Mouse (Mus musculus): ENCODE data around the gene Tgfbrap1. TPM values are rescaled to one million over a fixed set of nuclear protein-coding genes. Genes with fewer than 3 reads are reported as not detected.
"Not testable (repeated sequence)": the region's sequence is repeated elsewhere in the genome, so short reads cannot be mapped to it uniquely, and the experiment has no call there.

Gene Tgfbrap1
- polyA plus RNA-seq, 1 experiment: 37.8 TPM

DNA sequence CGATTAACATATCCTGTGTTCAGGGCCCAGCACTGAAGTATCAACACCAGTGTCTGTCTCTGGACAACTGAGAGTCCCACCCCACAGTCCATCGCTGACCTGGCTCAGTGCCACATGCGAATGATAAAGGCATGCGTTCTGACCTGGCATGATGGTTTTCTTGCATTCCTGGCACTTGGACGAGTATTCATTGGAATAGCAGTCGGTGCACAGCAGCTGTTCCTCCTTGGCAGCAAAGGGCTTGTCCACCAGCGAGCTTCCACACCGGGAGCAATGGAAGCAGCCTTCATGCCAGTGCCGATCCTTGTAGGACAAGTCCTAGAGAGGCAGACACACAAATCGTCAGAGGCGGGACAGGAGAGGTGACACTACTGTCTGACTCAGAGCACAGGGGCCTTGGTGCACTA lies 43.1 kb upstream of the Tgfbrap1 start:
- H3K27ac ChIP-seq (ENCODE audit: insufficient read depth, low read length): no peak overlapping the region
- peaks cover 9% of the 10 kb centered on the region for H3K4me1 ChIP-seq (ENCODE audit: control insufficient read depth, insufficient read depth, low read length)
- WGBS: 10% methylated on average over 11 of the region's 11 CpGs
- no peaks in the 10 kb centered on the region for H3K27me3 ChIP-seq (ENCODE audit: control insufficient read depth, insufficient read depth, low read length)
- peak; percentile 35 to 36 for DNase-seq
- TF ChIP-seq CTCF (IDR thresholded peaks at IDR 0.05; ENCODE audit: borderline replicate concordance, insufficient read depth, low read depth, low read length) (no peak), POLR2A (IDR thresholded peaks at IDR 0.05; ENCODE audit: borderline replicate concordance, insufficient read depth, low read length) (no peak)
- peak overlapping the region; percentile 35 for H3K4me3 ChIP-seq (replicated peaks; ENCODE audit: insufficient read depth, low read depth, low read length)

- Histone ChIP-seq H3K27me3 (ENCODE audit: control insufficient read depth, insufficient read depth, low read length) (no peaks in the 10 kb centered on the region), H3K4me1 (ENCODE audit: control insufficient read depth, insufficient read depth, low read length) (peaks cover 9% of the 10 kb centered on the region), H3K4me3 (replicated peaks; ENCODE audit: insufficient read depth, low read depth, low read length) (no peak overlapping the region), H3K27ac (ENCODE audit: insufficient read depth, low read length) (no peak overlapping the region)
- 58% methylated on average over 8 of the region's 8 CpGs for WGBS
- peak; percentile 63 to 75 for DNase-seq
- TF ChIP-seq CTCF (IDR thresholded peaks at IDR 0.05; ENCODE audit: borderline replicate concordance, insufficient read depth, low read depth, low read length): peak; percentile 91
- no peak for TF ChIP-seq POLR2A (IDR thresholded peaks at IDR 0.05; ENCODE audit: borderline replicate concordance, insufficient read depth, low read length)
These were observed 41.3 kb upstream of the Tgfbrap1 start for GRCm38 (mm10) chr1:43139587-43140266.

- Histone ChIP-seq H3K27me3 (ENCODE audit: control insufficient read depth, insufficient read depth, low read length) (no peaks in the 10 kb centered on the region), H3K27ac (ENCODE audit: insufficient read depth, low read length) (no peak overlapping the region), H3K4me1 (ENCODE audit: control insufficient read depth, insufficient read depth, low read length) (peaks cover 9% of the 10 kb centered on the region), H3K4me3 (replicated peaks; ENCODE audit: insufficient read depth, low read depth, low read length) (no peak overlapping the region)
- DNase-seq: no peak
- no peak for TF ChIP-seq CTCF (IDR thresholded peaks at IDR 0.05; ENCODE audit: borderline replicate concordance, insufficient read depth, low read depth, low read length)
- TF ChIP-seq POLR2A (IDR thresholded peaks at IDR 0.05; ENCODE audit: borderline replicate concordance, insufficient read depth, low read length): no peak
- WGBS: 65% methylated on average over 15 of the region's 15 CpGs
These were observed 39.9 kb upstream of the Tgfbrap1 start for GRCm38 (mm10) chr1:43138268-43138812.

DNA sequence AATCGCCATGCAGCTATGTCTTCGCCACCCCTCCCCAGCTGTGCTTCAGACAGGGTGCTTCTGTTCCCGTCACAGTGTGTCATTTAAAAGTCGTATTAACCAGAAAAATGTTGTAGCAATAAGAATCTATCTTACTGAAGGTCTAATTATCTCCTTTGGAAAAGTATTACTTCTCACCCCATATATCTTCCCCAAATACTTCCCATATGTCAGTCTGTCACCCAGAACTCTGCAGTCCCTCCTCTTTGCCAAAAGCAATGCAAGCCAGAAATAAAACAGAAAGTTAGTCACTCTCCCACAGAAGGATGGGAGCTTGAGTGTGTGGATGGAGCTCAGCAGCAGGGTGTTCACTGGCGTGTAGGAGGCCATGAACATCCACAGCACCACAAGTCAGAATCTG lies 38.9 kb upstream of the Tgfbrap1 start:
- Histone ChIP-seq H3K4me1 (ENCODE audit: control insufficient read depth, insufficient read depth, low read length) (peaks cover 9% of the 10 kb centered on the region), H3K27me3 (ENCODE audit: control insufficient read depth, insufficient read depth, low read length) (no peaks in the 10 kb centered on the region), H3K4me3 (replicated peaks; ENCODE audit: insufficient read depth, low read depth, low read length) (no peak overlapping the region), H3K27ac (ENCODE audit: insufficient read depth, low read length) (no peak overlapping the region)
- TF ChIP-seq CTCF (IDR thresholded peaks at IDR 0.05; ENCODE audit: borderline replicate concordance, insufficient read depth, low read depth, low read length): no peak
- TF ChIP-seq POLR2A (IDR thresholded peaks at IDR 0.05; ENCODE audit: borderline replicate concordance, insufficient read depth, low read length): no peak
- 85% methylated on average over 5 of the region's 5 CpGs for WGBS
- DNase-seq: no peak

DNA sequence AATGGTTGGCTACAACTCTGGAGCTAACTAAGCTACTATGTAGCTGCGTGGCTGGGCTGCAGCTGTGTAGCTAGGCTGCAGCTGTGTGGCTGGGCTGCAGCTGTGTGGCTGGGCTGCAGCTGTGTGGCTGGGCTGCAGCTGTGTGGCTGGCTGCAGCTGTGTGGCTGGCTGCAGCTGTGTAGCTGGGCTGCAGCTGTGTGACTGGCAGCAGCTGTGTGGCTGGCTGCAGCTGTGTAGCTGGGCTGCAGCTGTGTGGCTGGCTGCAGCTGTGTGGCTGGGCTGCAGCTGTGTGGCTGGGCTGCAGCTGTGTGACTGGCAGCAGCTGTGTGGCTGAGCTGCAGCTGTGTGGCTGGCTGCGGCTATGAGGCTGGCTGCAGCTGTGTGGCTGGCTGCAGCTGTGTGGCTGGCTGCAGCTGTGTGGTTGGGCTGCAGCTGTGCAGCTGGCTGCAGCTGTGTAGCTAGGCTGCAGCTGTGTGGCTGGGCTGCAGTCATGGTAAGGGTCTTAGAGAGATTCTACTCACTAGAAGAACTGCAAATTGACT lies 38.1 kb upstream of the Tgfbrap1 start:
- H3K4me1 ChIP-seq (ENCODE audit: control insufficient read depth, insufficient read depth, low read length); H3K4me3 ChIP-seq (replicated peaks; ENCODE audit: insufficient read depth, low read depth, low read length); H3K27me3 ChIP-seq (ENCODE audit: control insufficient read depth, insufficient read depth, low read length); DNase-seq; H3K27ac ChIP-seq (ENCODE audit: insufficient read depth, low read length): not testable (repeated sequence)
- 80% methylated on average over 2 of the region's 2 CpGs for WGBS

GRCm38 (mm10) chr1:43131591-43131990 lies 33.2 kb upstream of the Tgfbrap1 start:
- WGBS: 28% methylated on average over 9 of the region's 9 CpGs
- Histone ChIP-seq H3K27ac (ENCODE audit: insufficient read depth, low read length) (no peak overlapping the region), H3K27me3 (ENCODE audit: control insufficient read depth, insufficient read depth, low read length) (no peaks in the 10 kb centered on the region), H3K4me1 (ENCODE audit: control insufficient read depth, insufficient read depth, low read length) (peaks cover 10% of the 10 kb centered on the region), H3K4me3 (replicated peaks; ENCODE audit: insufficient read depth, low read depth, low read length) (no peak overlapping the region)
- TF ChIP-seq POLR2A (IDR thresholded peaks at IDR 0.05; ENCODE audit: borderline replicate concordance, insufficient read depth, low read length): no peak
- TF ChIP-seq CTCF (IDR thresholded peaks at IDR 0.05; ENCODE audit: borderline replicate concordance, insufficient read depth, low read depth, low read length): no peak
- peak; percentile 33 to 41 for DNase-seq

- WGBS: 45% methylated on average over 5 of the region's 5 CpGs
- Histone ChIP-seq H3K27ac (ENCODE audit: insufficient read depth, low read length) (no peak overlapping the region), H3K4me3 (replicated peaks; ENCODE audit: insufficient read depth, low read depth, low read length) (no peak overlapping the region), H3K27me3 (ENCODE audit: control insufficient read depth, insufficient read depth, low read length) (no peaks in the 10 kb centered on the region), H3K4me1 (ENCODE audit: control insufficient read depth, insufficient read depth, low read length) (peaks cover 10% of the 10 kb centered on the region)
- DNase-seq: peak in 1 of 2 experiments; percentile 18
- TF ChIP-seq CTCF (IDR thresholded peaks at IDR 0.05; ENCODE audit: borderline replicate concordance, insufficient read depth, low read depth, low read length) (no peak), POLR2A (IDR thresholded peaks at IDR 0.05; ENCODE audit: borderline replicate concordance, insufficient read depth, low read length) (no peak)
These were observed 32.0 kb upstream of the Tgfbrap1 start for GRCm38 (mm10) chr1:43130219-43130981.
